8 mouse cellular contexts compared by ENCODE assay signal in genomic region chr11:54028997-54029396, GRCm38 (mm10). TPM values are rescaled to one million over a fixed set of nuclear protein-coding genes. Genes with fewer than 3 reads are reported as not detected.
DNase-seq lines count a peak whose midpoint lies in the region; ATAC-seq and TF ChIP-seq lines count a peak whose summit lies in the region.

No protein-coding gene starts in this region.

- peak overlapping the region; percentile 68; the same call in 1 of the 2 replicates for H3K4me2 ChIP-seq in kidney, embryonic 14.5 days (replicated peaks; ENCODE audit: low read depth, low read length)
- H3K4me2 ChIP-seq in embryonic facial prominence, embryonic 14.5 days (ENCODE audit: low read depth, low read length): peak overlapping the region; percentile 92
- peak overlapping the region; percentile 90; the same call in 1 of the 2 replicates for H3K4me2 ChIP-seq in intestine, postnatal 0 days (replicated peaks; ENCODE audit: low read depth)

- H3K27me3 ChIP-seq in kidney, embryonic 14.5 days (ENCODE audit: control insufficient read depth, insufficient read depth, low read length): peaks cover 12% of the 10 kb centered on the region; the same call in 1 of the 2 replicates
- peaks cover 12% of the 10 kb centered on the region for H3K27me3 ChIP-seq in embryonic facial prominence, embryonic 14.5 days (replicated peaks; ENCODE audit: control insufficient read depth, insufficient read depth, low read length)
- 0 out of 2 replicates have a peak, but pooled peaks cover 4% of the 10 kb centered on the region for H3K27me3 ChIP-seq in intestine, postnatal 0 days (replicated peaks; ENCODE audit: control insufficient read depth, insufficient read depth, low read length)

- WGBS in kidney, embryonic 14.5 days: 70% methylated on average over 4 of the region's 4 CpGs
- 70% methylated on average over 4 of the region's 4 CpGs for WGBS in embryonic facial prominence, embryonic 14.5 days
- WGBS in intestine, postnatal 0 days: 88% methylated on average over 4 of the region's 4 CpGs

- peaks cover 8% of the 10 kb centered on the region; the same call in 1 of the 2 replicates for H3K4me1 ChIP-seq in kidney, embryonic 14.5 days (ENCODE audit: control insufficient read depth, insufficient read depth, low read length)
- H3K4me1 ChIP-seq in embryonic facial prominence, embryonic 14.5 days (ENCODE audit: control insufficient read depth, insufficient read depth, low read length): 0 out of 2 replicates have a peak, but pooled peaks cover 3% of the 10 kb centered on the region
- no peaks in the 10 kb centered on the region for H3K4me1 ChIP-seq in intestine, postnatal 0 days (replicated peaks; ENCODE audit: control insufficient read depth, insufficient read depth, low read length)

- no peak for DNase-seq in kidney, adult 9 months
- no peak for DNase-seq in embryonic facial prominence, embryonic 14.5 days (ENCODE audit: low spot score)
- no peak for DNase-seq in spleen, postnatal 36 days (ENCODE audit: low spot score in 2 of 2)
- DNase-seq in urinary bladder, adult 2 months (ENCODE audit: low spot score): no peak
- no peak for DNase-seq in kidney, adult 11 months

- no peaks in the 10 kb centered on the region for H3K9me3 ChIP-seq in kidney, embryonic 14.5 days (ENCODE audit: control insufficient read depth, low read length)
- H3K9me3 ChIP-seq in embryonic facial prominence, embryonic 14.5 days (ENCODE audit: control insufficient read depth, low read length): no peaks in the 10 kb centered on the region
- no peaks in the 10 kb centered on the region for H3K9me3 ChIP-seq in intestine, postnatal 0 days (ENCODE audit: control insufficient read depth)

- no peak for TF ChIP-seq CTCF in intestine, postnatal 0 days (IDR thresholded peaks at IDR 0.05; ENCODE audit: low read depth)

- H3K27ac ChIP-seq in kidney, embryonic 14.5 days (ENCODE audit: low read depth, low read length): no peak overlapping the region
- no peak overlapping the region for H3K27ac ChIP-seq in embryonic facial prominence, embryonic 14.5 days (replicated peaks; ENCODE audit: low read depth, low read length)
- no peak overlapping the region for H3K27ac ChIP-seq in intestine, postnatal 0 days (ENCODE audit: low read depth, low read length)

- no peak overlapping the region for H3K9ac ChIP-seq in kidney, embryonic 14.5 days (ENCODE audit: low read depth, low read length)
- H3K9ac ChIP-seq in embryonic facial prominence, embryonic 14.5 days (ENCODE audit: low read depth, low read length): peak overlapping the region; percentile 66; the same call in 1 of the 2 replicates
- H3K9ac ChIP-seq in intestine, postnatal 0 days (ENCODE audit: low read depth, low read length): no peak overlapping the region

- no peak for ATAC-seq in kidney, embryonic 14.5 days (ENCODE audit: low FRiP score, low TSS enrichment)
- ATAC-seq in embryonic facial prominence, embryonic 14.5 days (ENCODE audit: low read depth): no peak
- no peak for ATAC-seq in intestine, postnatal 0 days
- peak; percentile 23; the same call in 1 of the 2 replicates for ATAC-seq in monocyte, adult 5-6 weeks (replicated peaks; ENCODE audit: insufficient number of reproducible peaks, low FRiP score, low TSS enrichment, poor library complexity, severe bottlenecking)

- no peaks in the 10 kb centered on the region for H3K36me3 ChIP-seq in kidney, embryonic 14.5 days (ENCODE audit: control insufficient read depth, insufficient read depth, low read length)
- H3K36me3 ChIP-seq in embryonic facial prominence, embryonic 14.5 days (ENCODE audit: control insufficient read depth, insufficient read depth, low read length): no peaks in the 10 kb centered on the region
- H3K36me3 ChIP-seq in intestine, postnatal 0 days (ENCODE audit: control insufficient read depth, insufficient read depth): no peaks in the 10 kb centered on the region

- H3K4me3 ChIP-seq in kidney, embryonic 14.5 days (ENCODE audit: low read length): no peak overlapping the region
- no peak overlapping the region for H3K4me3 ChIP-seq in embryonic facial prominence, embryonic 14.5 days (ENCODE audit: low read depth, low read length)
- H3K4me3 ChIP-seq in intestine, postnatal 0 days (ENCODE audit: low read depth, low read length): no peak overlapping the region

RNA-seq across cellular contexts. Expression of gene Slc22a4, which starts 1.1 kb away (rescaled TPM):
- 0.99 and 1.4 TPM in 2 replicates for polyA plus RNA-seq in kidney, embryonic 14.5 days (2014; fragmentation: Nextera tagmentation; extraction: Ambion mirVana)
- polyA plus RNA-seq in embryonic facial prominence, embryonic 14.5 days (2014; fragmentation: Nextera tagmentation; extraction: Ambion mirVana): 1.7 and 2.3 TPM in 2 replicates
- polyA plus RNA-seq in intestine, postnatal 0 days (2015; fragmentation: Nextera tagmentation; extraction: Ambion mirVana): 1.2 and 1.3 TPM in 2 replicates
- total RNA-seq in monocyte, adult 5-6 weeks (2017): 0.78 to 2.1 TPM (median 1.1 TPM) in 3 replicates
- polyA plus RNA-seq in urinary bladder, adult 2 months (2012; rRNA removed): 1.5 and 2.6 TPM in 2 replicates

RNA-seq across cellular contexts. Expression of gene Pdlim4, which starts 39.8 kb away (rescaled TPM):
- 52.1 and 54.6 TPM in 2 replicates for polyA plus RNA-seq in kidney, embryonic 14.5 days (2014; fragmentation: Nextera tagmentation; extraction: Ambion mirVana)
- 115 and 132 TPM in 2 replicates for polyA plus RNA-seq in embryonic facial prominence, embryonic 14.5 days (2014; fragmentation: Nextera tagmentation; extraction: Ambion mirVana)
- polyA plus RNA-seq in intestine, postnatal 0 days (2015; fragmentation: Nextera tagmentation; extraction: Ambion mirVana): 21.0 and 22.6 TPM in 2 replicates
- total RNA-seq in monocyte, adult 5-6 weeks (2017): 0.29 to 1.6 TPM in 2 of 3 replicates, not detected in the other
- 170 and 183 TPM in 2 replicates for polyA plus RNA-seq in urinary bladder, adult 2 months (2012; rRNA removed)

RNA-seq across cellular contexts. Expression of gene Slc22a21, which starts 48.9 kb away (rescaled TPM):
- 5.2 and 5.5 TPM in 2 replicates for polyA plus RNA-seq in kidney, embryonic 14.5 days (2014; fragmentation: Nextera tagmentation; extraction: Ambion mirVana)
- 4.0 and 4.9 TPM in 2 replicates for polyA plus RNA-seq in embryonic facial prominence, embryonic 14.5 days (2014; fragmentation: Nextera tagmentation; extraction: Ambion mirVana)
- 6.8 and 8.8 TPM in 2 replicates for polyA plus RNA-seq in intestine, postnatal 0 days (2015; fragmentation: Nextera tagmentation; extraction: Ambion mirVana)
- 1.5 to 3.7 TPM (median 3.6 TPM) in 3 replicates for total RNA-seq in monocyte, adult 5-6 weeks (2017)
- 18.8 and 20.5 TPM in 2 replicates for polyA plus RNA-seq in urinary bladder, adult 2 months (2012; rRNA removed)
